Mouse (Mus musculus) hindbrain, postnatal 0 days (tissue): ENCODE data around the gene Bola2. TPM values are rescaled to one million over a fixed set of nuclear protein-coding genes. Genes with fewer than 3 reads are reported as not detected.
A peak's percentile ranks its signal among the peaks of the same experiment; 100 is the strongest.
"Not testable (repeated sequence)": the region's sequence is repeated elsewhere in the genome, so short reads cannot be mapped to it uniquely, and the experiment has no call there.

ENCODE experiments used
- ATAC-seq: fragments of 200-750 bp; cut with Nextera tagmentation; 2 replicates; pipeline ENCODE4 v1.8.0; 2017; ENCODE audit warnings: mild to moderate bottlenecking, moderate TSS enrichment, moderate library complexity
- DNase-seq: peaks from one replicate; pipeline ENCODE4 v3.0.0-alpha.2; 2015; ENCODE audit warnings: low spot score
- H3K27ac ChIP-seq: fragments of 300-500 bp; sonication (generic); 2 replicates; pipeline ENCODE4 v1.5.1; 2014; ENCODE audit warnings: mild to moderate bottlenecking
- H3K27me3 ChIP-seq: fragments of 300-500 bp; sonication (generic); 2 replicates; pipeline ENCODE4 v1.6.1; 2014; ENCODE audit warnings: low read length, mixed read lengths; ENCODE audit not compliant: insufficient read depth
- H3K36me3 ChIP-seq: fragments of 300-500 bp; sonication (generic); 2 replicates; pipeline ENCODE4 v1.6.1; 2014; ENCODE audit warnings: low read length, mixed read lengths; ENCODE audit not compliant: insufficient read depth
- H3K4me1 ChIP-seq: fragments of 300-500 bp; sonication (generic); 2 replicates; pipeline ENCODE4 v1.6.1; 2014; ENCODE audit warnings: antibody characterized with exemption, low read length, mixed read lengths; ENCODE audit not compliant: insufficient read depth
- H3K4me2 ChIP-seq: fragments of 300-500 bp; sonication (generic); 2 replicates; pipeline ENCODE4 v1.6.1; 2014; ENCODE audit warnings: low read depth, mild to moderate bottlenecking, low read length, moderate library complexity, mixed read lengths
- H3K4me3 ChIP-seq: fragments of 300-500 bp; sonication (generic); 2 replicates; pipeline ENCODE4 v1.5.1; 2014; ENCODE audit warnings: low read length
- H3K9ac ChIP-seq: fragments of 300-500 bp; sonication (generic); replicated peaks from 2 replicates; pipeline ENCODE4 v1.6.1; 2014; ENCODE audit warnings: mild to moderate bottlenecking, low read length, moderate library complexity, mixed read lengths
- H3K9me3 ChIP-seq: fragments of 300-500 bp; sonication (generic); 2 replicates; pipeline ENCODE4 v1.6.1; 2016; ENCODE audit warnings: low read length, mixed read lengths
- CTCF ChIP-seq: IDR thresholded peaks from 2 replicates; pipeline ENCODE4 v1.5.1; 2016; ENCODE audit warnings: antibody characterized with exemption, control low read depth, low read depth
- WGBS: fragments of 180-500 bp; shearing (Covaris S2); extraction: QIAGEN DNeasy Blood & Tissue Kit; methylation state at CpG from one replicate; pipeline ENCODE4 v1.1.7; 2014; 5-methylcytosine and 5-hydroxymethylcytosine counted together
- polyA plus RNA-seq: library from polyadenylated mRNA; unstranded; fragments of >200 nt; fragmentation: Nextera tagmentation; extraction: Ambion mirVana; gene quantifications from 2 replicates; pipeline ENCODE4 v1.2.1, GENCODE M21; 2015
- total RNA-seq: library from RNA; depleted of rRNA; stranded (reverse); fragments of >200 nt; gene quantifications from 2 replicates; pipeline ENCODE4 v1.2.3, GENCODE M21; 2014

Gene Bola2
- total and polyA plus RNA-seq, 2 experiments from 2014 or later: 122 to 164 TPM

DNA sequence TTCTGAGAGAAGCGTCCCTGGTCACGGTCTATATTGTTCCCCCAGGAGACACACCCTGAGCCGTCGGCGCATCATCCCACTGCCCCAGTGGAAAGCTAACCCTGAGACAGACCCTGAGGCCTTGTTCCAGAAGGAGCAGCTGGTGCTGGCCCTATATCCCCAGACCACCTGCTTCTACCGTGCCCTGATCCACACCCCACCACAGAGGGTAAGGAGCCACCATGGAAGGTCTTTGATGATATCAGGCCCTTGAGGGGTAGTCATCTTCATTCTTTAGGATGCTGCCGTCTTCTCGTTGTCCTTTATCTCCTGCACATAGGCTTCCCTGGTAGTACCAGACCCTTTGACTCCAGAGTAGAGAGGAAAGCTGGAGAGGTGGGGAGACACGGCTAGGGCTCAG lies 23.1 kb upstream of the Bola2 start:
- no peak for ATAC-seq

DNA sequence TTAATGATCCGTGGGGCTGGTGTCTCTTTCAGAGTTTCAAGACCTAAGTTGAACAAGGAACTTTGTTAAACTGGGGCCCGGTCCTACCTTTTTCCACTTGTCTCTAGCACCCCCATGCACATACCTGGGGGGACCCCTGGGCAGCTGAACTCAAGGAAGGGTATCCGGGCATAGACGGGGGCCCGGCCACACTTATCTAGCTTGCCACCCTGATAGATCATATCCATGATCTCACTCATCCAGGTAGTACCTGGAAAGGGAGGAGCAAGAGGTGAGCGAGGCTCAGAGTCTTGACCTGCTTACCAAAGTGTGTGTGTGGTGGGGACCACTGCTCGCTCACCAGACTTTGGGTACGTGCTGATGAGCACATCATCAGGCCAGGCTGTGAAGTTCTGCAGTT lies 20.1 kb upstream of the Bola2 start:
- TF ChIP-seq CTCF: no peak
- Histone ChIP-seq H3K4me2 (no peak overlapping the region; the same call in 1 of the 2 replicates), H3K9ac (no peak overlapping the region), H3K9me3 (no peaks in the 10 kb centered on the region), H3K36me3 (peaks cover 24% of the 10 kb centered on the region), H3K27me3 (no peaks in the 10 kb centered on the region), H3K4me3 (no peak overlapping the region), H3K27ac (no peak overlapping the region), H3K4me1 (no peaks in the 10 kb centered on the region)
- ATAC-seq (no peak), DNase-seq (no peak)
- WGBS: 96% methylated on average over 8 of the region's 8 CpGs

More for the DNA sequence above, 23.1 kb upstream of the Bola2 start:
- WGBS: 88% methylated on average over 9 of the region's 9 CpGs
- Histone ChIP-seq H3K4me2 (no peak overlapping the region), H3K27ac (no peak overlapping the region), H3K27me3 (no peaks in the 10 kb centered on the region), H3K9me3 (no peaks in the 10 kb centered on the region), H3K4me3 (no peak overlapping the region), H3K9ac (no peak overlapping the region), H3K4me1 (no peaks in the 10 kb centered on the region), H3K36me3 (peaks cover 24% of the 10 kb centered on the region)
- TF ChIP-seq CTCF: no peak
- no peak for DNase-seq

DNA sequence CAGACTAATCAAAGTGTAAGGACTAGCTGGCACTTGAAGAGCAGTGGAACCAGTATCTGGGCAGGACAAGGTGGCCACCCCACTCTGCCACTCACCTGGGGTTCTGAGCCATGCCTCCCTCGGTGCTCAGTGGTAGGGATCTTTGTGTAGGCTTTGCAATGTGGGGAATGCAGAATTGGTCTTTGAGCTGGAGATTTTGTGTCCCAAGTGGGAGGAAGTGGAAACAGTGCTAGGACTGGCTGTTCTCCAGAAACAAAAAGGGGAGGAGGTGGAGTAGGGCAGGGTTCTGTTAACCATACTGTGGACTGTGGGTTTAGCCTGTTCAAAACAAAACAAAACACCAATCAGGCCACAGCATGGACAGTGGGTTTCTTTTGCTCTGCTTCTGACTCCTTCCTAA lies 19.0 kb upstream of the Bola2 start, which contains the start of gene Sult1a1:
Sult1a1 (minus strand) TSS at position 226 of the 400 bp plus-strand sequence.
- ATAC-seq (no peak), DNase-seq (no peak)
- H3K4me2 ChIP-seq: peak within 1 kb of the TSS; percentile 18; the same call in 1 of the 2 replicates
- H3K27ac ChIP-seq: peak within 1 kb of the TSS; percentile 70
- H3K9me3 ChIP-seq: no peaks in the 10 kb centered on the region
- WGBS: 62% methylated on average over 1 of the region's 1 CpGs
- no peak within 1 kb of the TSS for H3K9ac ChIP-seq
- no peak within 1 kb of the TSS for H3K4me3 ChIP-seq
- peaks cover 18% of the 10 kb centered on the region for H3K36me3 ChIP-seq
- no peaks in the 10 kb centered on the region for H3K27me3 ChIP-seq
- TF ChIP-seq CTCF: no peak
- no peaks in the 10 kb centered on the region for H3K4me1 ChIP-seq

- peak overlapping the region; percentile 70; the same call in 1 of the 2 replicates for H3K27ac ChIP-seq
- H3K4me1 ChIP-seq: no peaks in the 10 kb centered on the region
- H3K27me3 ChIP-seq: no peaks in the 10 kb centered on the region
- DNase-seq (no peak), ATAC-seq (no peak)
- no peak overlapping the region for H3K4me3 ChIP-seq
- 83% methylated on average over 4 of the region's 4 CpGs for WGBS
- no peak overlapping the region for H3K4me2 ChIP-seq
- H3K9me3 ChIP-seq: no peaks in the 10 kb centered on the region
- TF ChIP-seq CTCF: no peak
- H3K9ac ChIP-seq: no peak overlapping the region
- H3K36me3 ChIP-seq: peaks cover 16% of the 10 kb centered on the region
These were observed 18.5 kb upstream of the Bola2 start for GRCm38 (mm10) chr7:126676631-126677220.

DNA sequence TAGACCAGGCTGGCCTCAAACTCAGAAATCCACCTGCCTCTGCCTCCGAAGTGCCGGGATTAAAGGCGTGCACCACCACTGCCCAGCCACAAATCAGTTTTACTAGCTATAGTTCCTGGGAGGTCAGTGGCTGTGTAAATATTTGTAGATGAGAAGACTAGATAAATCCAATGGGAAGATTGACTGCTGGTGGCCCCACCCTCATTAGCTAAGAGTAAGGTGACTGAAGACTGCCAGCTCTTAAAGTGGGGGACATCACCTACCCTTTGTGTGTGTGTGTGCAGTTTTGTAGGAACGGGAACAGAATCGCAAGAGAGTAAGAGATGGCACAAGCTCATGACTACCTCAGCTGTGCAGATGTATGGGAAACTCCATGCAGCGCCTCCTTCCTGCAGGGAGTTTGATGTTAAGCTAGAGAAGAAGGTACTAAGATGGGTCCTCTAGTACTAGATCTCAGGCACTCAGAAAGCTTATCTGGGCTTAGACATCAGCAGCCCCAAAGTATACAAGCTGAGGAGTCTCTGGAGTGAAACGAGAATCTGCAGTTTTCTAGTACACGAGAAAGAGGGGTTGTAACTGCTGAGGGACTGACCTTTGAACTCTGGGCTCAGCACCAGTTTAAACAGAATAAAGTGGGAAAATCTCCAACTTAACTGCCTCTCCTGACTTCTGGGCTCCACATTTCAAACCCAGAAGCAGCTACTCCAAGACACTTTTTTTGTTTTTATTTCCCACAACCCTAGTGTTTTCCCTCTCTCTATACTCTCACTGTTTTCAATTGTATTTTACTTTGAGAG lies 16.5 kb upstream of the Bola2 start:
- H3K27me3 ChIP-seq: no peaks in the 10 kb centered on the region
- no peak overlapping the region for H3K4me2 ChIP-seq
- DNase-seq: no peak
- no peak for ATAC-seq
- no peaks in the 10 kb centered on the region for H3K36me3 ChIP-seq
- no peak overlapping the region for H3K27ac ChIP-seq
- WGBS: 85% methylated on average over 8 of the region's 8 CpGs
- no peak overlapping the region for H3K9ac ChIP-seq
- H3K9me3 ChIP-seq: no peaks in the 10 kb centered on the region
- no peaks in the 10 kb centered on the region for H3K4me1 ChIP-seq
- no peak overlapping the region for H3K4me3 ChIP-seq
- no peak for TF ChIP-seq CTCF

DNA sequence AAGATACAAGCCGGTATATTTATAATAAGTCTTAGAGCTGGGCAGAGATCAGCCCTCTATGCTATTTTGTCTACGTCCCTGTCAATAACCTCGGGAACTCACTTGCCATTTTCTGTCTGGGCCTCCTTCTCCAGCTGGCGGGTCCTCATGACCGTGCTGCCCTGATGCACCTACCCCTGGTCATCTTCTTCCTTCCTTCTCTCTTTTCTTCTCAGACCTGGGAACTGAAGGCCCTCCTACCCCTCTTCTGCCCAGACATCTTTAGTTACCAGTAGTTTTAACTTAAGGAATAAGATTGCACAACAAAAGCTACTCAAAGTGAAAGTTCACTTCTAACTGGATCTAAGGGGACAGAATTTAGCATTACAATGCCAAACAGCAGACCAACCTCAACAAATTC lies 15.5 kb upstream of the Bola2 start:
- H3K27ac ChIP-seq: no peak overlapping the region
- no peak overlapping the region for H3K4me2 ChIP-seq
- ATAC-seq: no peak
- DNase-seq: no peak
- no peaks in the 10 kb centered on the region for H3K9me3 ChIP-seq
- no peaks in the 10 kb centered on the region for H3K27me3 ChIP-seq
- H3K4me1 ChIP-seq: no peaks in the 10 kb centered on the region
- 85% methylated on average over 5 of the region's 5 CpGs for WGBS
- no peak overlapping the region for H3K4me3 ChIP-seq
- H3K36me3 ChIP-seq: no peaks in the 10 kb centered on the region
- no peak overlapping the region for H3K9ac ChIP-seq
- TF ChIP-seq CTCF: no peak

GRCm38 (mm10) chr7:126681221-126681620 lies 14.0 kb upstream of the Bola2 start:
- H3K27ac ChIP-seq: no peak overlapping the region
- H3K4me2 ChIP-seq: no peak overlapping the region
- no peak overlapping the region for H3K4me3 ChIP-seq
- ATAC-seq (no peak), DNase-seq (no peak)
- H3K9me3 ChIP-seq: no peaks in the 10 kb centered on the region
- TF ChIP-seq CTCF: no peak
- H3K4me1 ChIP-seq: no peaks in the 10 kb centered on the region
- H3K9ac ChIP-seq: no peak overlapping the region
- 95% methylated on average over 5 of the region's 5 CpGs for WGBS
- no peaks in the 10 kb centered on the region for H3K36me3 ChIP-seq
- no peaks in the 10 kb centered on the region for H3K27me3 ChIP-seq

GRCm38 (mm10) chr7:126688156-126688555 lies 7.0 kb upstream of the Bola2 start:
- H3K4me2 ChIP-seq, ATAC-seq, DNase-seq, H3K4me3 ChIP-seq, H3K27ac ChIP-seq, H3K4me1 ChIP-seq, H3K27me3 ChIP-seq, H3K9ac ChIP-seq, H3K9me3 ChIP-seq: not testable (repeated sequence)
- WGBS: 83% methylated on average over 4 of the region's 4 CpGs
- peaks cover 16% of the 10 kb centered on the region for H3K36me3 ChIP-seq
